Mouse (Mus musculus) CH12.LX (cell line): Measurements from ENCODE around the gene 4930503B20Rik.

Experiments used
- CTCF ChIP-seq, 2 experiments: IDR thresholded peaks in 1 of 2; conservative IDR thresholded peaks in 1 of 2; 2 replicates each; pipeline ENCODE4 v1.5.1; 2011 to 2012; ENCODE audit warnings: low read depth in 2 of 2, low read length in 2 of 2, improper control_type of control experiment in 1 of 2, inconsistent platforms in 1 of 2, mild to moderate bottlenecking in 1 of 2, moderate library complexity in 1 of 2
- ELF1 ChIP-seq: IDR thresholded peaks from 2 replicates; pipeline ENCODE4 v1.6.1; 2014; ENCODE audit warnings: low read depth, mild to moderate bottlenecking, inconsistent platforms, low read length, improper control_type of control experiment
- EP300 ChIP-seq: IDR thresholded peaks from 2 replicates; pipeline ENCODE4 v1.6.1; 2011; ENCODE audit warnings: low read length, improper control_type of control experiment
- JUN ChIP-seq: IDR thresholded peaks from 2 replicates; pipeline ENCODE4 v1.6.1; 2011; ENCODE audit warnings: low read depth, mild to moderate bottlenecking, low read length, improper control_type of control experiment, moderate library complexity; ENCODE audit not compliant: insufficient read depth
- NELFE ChIP-seq: IDR thresholded peaks from 2 replicates; pipeline ENCODE4 v1.6.1; 2011; ENCODE audit warnings: low read depth, low read length, improper control_type of control experiment
- POLR2A ChIP-seq: IDR thresholded peaks from 2 replicates; pipeline ENCODE4 v1.6.1; 2011; ENCODE audit warnings: low read depth, mild to moderate bottlenecking, improper control_type of control experiment, low read length
- TBP ChIP-seq: conservative IDR thresholded peaks from 2 replicates; pipeline ENCODE4 v1.6.1; 2011; ENCODE audit warnings: low read depth, low read length, improper control_type of control experiment
- USF1 ChIP-seq: IDR thresholded peaks from 2 replicates; pipeline ENCODE4 v1.6.1; 2014; ENCODE audit warnings: low read depth, mild to moderate bottlenecking, inconsistent platforms, low read length, improper control_type of control experiment
- ZNF384 ChIP-seq: IDR thresholded peaks from 2 replicates; pipeline ENCODE4 v1.6.1; 2012; ENCODE audit warnings: low read depth, low read length, improper control_type of control experiment, inconsistent platforms

DNA sequence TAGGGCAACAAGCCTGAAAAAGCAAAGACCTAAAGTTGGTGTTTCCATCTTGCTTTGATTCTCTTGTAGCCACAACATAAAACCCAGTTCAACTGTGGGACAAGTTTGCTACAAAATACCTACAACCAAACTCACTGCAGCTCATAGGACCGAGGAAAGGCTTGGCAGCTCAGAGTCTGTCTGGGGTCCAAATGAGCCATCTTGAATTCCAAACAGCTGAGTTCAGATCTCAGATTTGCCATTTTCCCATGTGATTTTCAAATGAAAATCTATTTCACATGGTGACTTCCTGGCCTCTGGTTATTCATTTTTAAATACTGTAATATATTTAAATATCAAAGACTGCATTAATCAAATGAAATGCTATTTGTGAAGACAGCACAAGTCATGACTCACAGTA lies 24.0 kb upstream of the 4930503B20Rik start:
- TF ChIP-seq CTCF (conservative IDR thresholded peaks at IDR 0.05 in 1 of 2, IDR thresholded peaks at IDR 0.05 in 1 of 2; ENCODE audit: low read depth in 2 of 2, low read length in 2 of 2) (no peak), POLR2A (no peak), JUN (no peak), EP300 (no peak), USF1 (no peak), ELF1 (no peak), NELFE (no peak), TBP (no peak), ZNF384 (no peak)
